Mouse (Mus musculus) lung, embryonic 15.5 days (tissue): ENCODE results near the gene Slc25a5. TPM values are rescaled to one million over a fixed set of nuclear protein-coding genes. Genes with fewer than 3 reads are reported as not detected.
A peak's percentile ranks its signal among the peaks of the same experiment; 100 is the strongest.
"Not testable (repeated sequence)": the region's sequence is repeated elsewhere in the genome, so short reads cannot be mapped to it uniquely, and the experiment has no call there.

Source experiments
- ATAC-seq: fragments of 200-750 bp; cut with Nextera tagmentation; 2 replicates; pipeline ENCODE4 v1.8.0; 2017; ENCODE audit warnings: moderate number of reproducible peaks, borderline replicate concordance; ENCODE audit not compliant: low FRiP score, low TSS enrichment; ENCODE audit errors: extremely low read depth
- H3K27ac ChIP-seq: fragments of 300-500 bp; sonication (generic); 2 replicates; pipeline ENCODE4 v1.5.1; 2015; ENCODE audit warnings: moderate library complexity, mild to moderate bottlenecking, inconsistent platforms
- H3K27me3 ChIP-seq: fragments of 300-500 bp; sonication (generic); 2 replicates; pipeline ENCODE4 v1.6.1; 2015; ENCODE audit warnings: inconsistent platforms
- H3K36me3 ChIP-seq: fragments of 300-500 bp; sonication (generic); 2 replicates; pipeline ENCODE4 v1.6.1; 2015; ENCODE audit warnings: inconsistent platforms
- H3K4me1 ChIP-seq: fragments of 300-500 bp; sonication (generic); 2 replicates; pipeline ENCODE4 v1.6.1; 2015; ENCODE audit warnings: inconsistent platforms
- H3K4me2 ChIP-seq: fragments of 300-500 bp; sonication (generic); 2 replicates; pipeline ENCODE4 v1.6.1; 2015; ENCODE audit warnings: inconsistent platforms, mild to moderate bottlenecking, moderate library complexity
- H3K4me3 ChIP-seq: fragments of 300-500 bp; sonication (generic); 2 replicates; pipeline ENCODE4 v1.5.1; 2015; ENCODE audit warnings: mild to moderate bottlenecking, inconsistent platforms
- H3K9ac ChIP-seq: fragments of 300-500 bp; sonication (generic); 2 replicates; pipeline ENCODE4 v1.6.1; 2015; ENCODE audit warnings: inconsistent platforms
- H3K9me3 ChIP-seq: fragments of 300-500 bp; sonication (generic); 2 replicates; pipeline ENCODE4 v1.6.1; 2016; ENCODE audit warnings: inconsistent platforms
- WGBS: fragments of 180-500 bp; shearing (Covaris S2); methylation state at CpG from one replicate; pipeline ENCODE4 v1.1.7; 2015; 5-methylcytosine and 5-hydroxymethylcytosine counted together
- polyA plus RNA-seq: library from polyadenylated mRNA; unstranded; fragments of >200 nt; fragmentation: Nextera tagmentation; extraction: Ambion mirVana; gene quantifications from 2 replicates; pipeline ENCODE4 v1.2.1, GENCODE M21; 2015

The Slc25a5 gene
- polyA plus RNA-seq, 1 experiment from 2014 or later = 645 TPM

DNA sequence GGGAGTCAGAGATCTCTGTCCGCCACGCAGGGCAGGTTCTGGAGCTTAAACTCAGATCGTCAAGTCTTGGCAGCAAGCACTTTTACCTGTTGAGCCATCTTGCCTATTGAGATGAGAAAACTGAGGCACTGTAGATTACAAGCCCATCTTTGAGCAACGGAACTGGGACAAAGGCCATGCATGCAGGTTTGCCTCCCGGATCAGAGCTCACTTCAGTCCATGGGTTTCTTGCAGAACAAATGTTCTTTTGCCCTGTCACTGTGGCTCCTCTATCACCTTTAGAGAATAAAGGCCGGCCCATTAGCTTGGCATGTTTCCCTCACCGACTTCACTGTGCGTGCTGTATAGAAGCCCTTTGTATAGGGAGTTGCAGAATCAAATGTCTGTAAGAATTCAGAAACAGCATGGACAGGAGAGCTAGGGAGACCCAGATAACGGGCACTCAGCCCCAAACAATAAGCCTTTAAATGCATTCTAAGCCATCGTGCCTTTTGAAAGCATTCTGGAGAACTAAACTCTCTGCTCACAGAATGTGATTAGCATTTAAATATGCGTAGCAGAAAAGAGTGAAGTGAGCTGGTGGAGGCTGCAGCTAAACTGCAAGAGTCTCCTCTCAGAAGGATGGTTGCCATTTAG lies 32.0 kb upstream of the Slc25a5 start:
- ATAC-seq = no peak
- Histone ChIP-seq H3K9ac (no peak overlapping the region), H3K27ac (no peak overlapping the region), H3K4me2 (no peak overlapping the region), H3K36me3 (no peaks in the 10 kb centered on the region), H3K27me3 (no peaks in the 10 kb centered on the region), H3K4me1 (no peaks in the 10 kb centered on the region), H3K9me3 (no peaks in the 10 kb centered on the region), H3K4me3 (no peak overlapping the region)
- WGBS = 56% methylated on average over 11 of the region's 11 CpGs

DNA sequence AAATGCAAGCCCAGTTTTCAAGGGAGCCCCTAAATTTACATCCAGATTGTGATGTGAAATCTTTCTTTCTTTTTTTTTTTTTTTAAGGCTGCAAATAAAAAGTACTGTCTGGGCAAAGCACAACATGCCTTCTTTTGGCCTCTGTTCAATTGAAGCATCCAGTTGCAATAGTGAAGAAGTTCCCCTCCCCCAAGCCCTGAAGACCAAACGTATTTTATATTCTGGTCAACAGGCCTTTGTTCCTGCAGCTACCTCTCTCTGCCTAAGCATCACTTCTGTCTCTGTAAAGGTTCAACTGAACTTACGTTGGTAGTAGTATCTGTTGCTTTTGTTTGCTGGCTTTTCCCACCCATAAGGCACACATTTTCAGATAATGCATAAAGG lies 31.5 kb upstream of the Slc25a5 start:
- Histone ChIP-seq H3K27ac (no peak overlapping the region), H3K4me2 (no peak overlapping the region), H3K9me3 (no peaks in the 10 kb centered on the region), H3K36me3 (no peaks in the 10 kb centered on the region), H3K4me1 (no peaks in the 10 kb centered on the region), H3K9ac (no peak overlapping the region), H3K27me3 (no peaks in the 10 kb centered on the region), H3K4me3 (no peak overlapping the region)
- no peak for ATAC-seq
- 26% methylated on average over 2 of the region's 2 CpGs for WGBS

GRCm38 (mm10) chrX:36767386-36767785 lies 28.1 kb upstream of the Slc25a5 start:
- no peak overlapping the region for H3K9ac ChIP-seq
- no peak overlapping the region for H3K27ac ChIP-seq
- H3K27me3 ChIP-seq = no peaks in the 10 kb centered on the region
- H3K4me3 ChIP-seq = no peak overlapping the region
- WGBS = 52% methylated on average over 5 of the region's 5 CpGs
- H3K36me3 ChIP-seq = no peaks in the 10 kb centered on the region
- no peak overlapping the region for H3K4me2 ChIP-seq
- H3K9me3 ChIP-seq = no peaks in the 10 kb centered on the region
- no peak for ATAC-seq
- H3K4me1 ChIP-seq = no peaks in the 10 kb centered on the region

DNA sequence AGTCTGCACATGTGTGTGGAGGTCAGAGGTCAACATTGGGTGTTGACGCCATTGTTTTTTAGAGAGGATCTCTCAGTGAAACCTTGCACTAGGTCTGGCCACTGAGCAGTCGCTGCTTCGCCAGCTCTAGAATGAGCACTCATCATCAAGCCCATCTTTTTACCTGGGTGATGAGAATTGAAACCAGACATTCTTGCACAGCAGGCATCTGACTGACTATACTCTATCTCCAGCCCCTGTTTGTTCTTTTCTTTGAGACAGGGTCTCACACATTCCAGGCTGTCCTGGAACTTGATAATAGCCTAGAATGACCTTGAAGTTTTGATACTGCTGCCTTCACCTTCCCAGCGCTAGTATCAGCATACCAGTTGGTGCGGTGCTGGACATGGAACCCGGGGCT lies 22.9 kb upstream of the Slc25a5 start:
- Histone ChIP-seq H3K4me3 (no peak overlapping the region), H3K9ac (no peak overlapping the region), H3K9me3 (no peaks in the 10 kb centered on the region), H3K4me1 (no peaks in the 10 kb centered on the region), H3K27ac (no peak overlapping the region), H3K27me3 (no peaks in the 10 kb centered on the region), H3K4me2 (no peak overlapping the region), H3K36me3 (no peaks in the 10 kb centered on the region)
- WGBS = 83% methylated on average over 6 of the region's 6 CpGs
- no peak for ATAC-seq

DNA sequence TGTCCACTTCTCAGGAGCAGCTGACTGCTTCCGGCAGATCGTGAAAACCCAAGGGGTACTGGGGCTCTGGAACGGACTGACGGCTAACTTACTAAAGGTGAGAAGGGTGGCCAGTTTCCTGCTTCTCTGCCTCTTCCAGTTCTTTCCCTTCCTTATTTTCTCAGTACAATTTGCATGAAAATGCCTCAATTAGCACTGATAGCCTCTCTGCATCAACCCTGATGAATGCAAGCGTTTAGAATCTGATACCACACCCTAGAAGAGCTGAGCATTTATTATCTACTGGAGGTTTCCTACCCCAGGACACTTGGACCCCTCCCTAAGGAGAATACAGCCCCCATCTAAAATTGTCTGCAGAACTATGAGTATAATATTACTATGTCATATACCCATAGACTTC lies 19.9 kb upstream of the Slc25a5 start:
- H3K9ac ChIP-seq = no peak overlapping the region
- 95% methylated on average over 5 of the region's 5 CpGs for WGBS
- H3K4me2 ChIP-seq = no peak overlapping the region
- no peak overlapping the region for H3K4me3 ChIP-seq
- H3K9me3 ChIP-seq = no peaks in the 10 kb centered on the region
- no peaks in the 10 kb centered on the region for H3K36me3 ChIP-seq
- no peaks in the 10 kb centered on the region for H3K27me3 ChIP-seq
- H3K4me1 ChIP-seq = no peaks in the 10 kb centered on the region
- no peak for ATAC-seq
- H3K27ac ChIP-seq = no peak overlapping the region

- WGBS = 75% methylated on average over 4 of the region's 4 CpGs
- no peak for ATAC-seq
- no peak overlapping the region for H3K4me2 ChIP-seq
- H3K27me3 ChIP-seq = no peaks in the 10 kb centered on the region
- no peak overlapping the region for H3K4me3 ChIP-seq
- no peak overlapping the region for H3K9ac ChIP-seq
- H3K36me3 ChIP-seq = no peaks in the 10 kb centered on the region
- H3K4me1 ChIP-seq = no peaks in the 10 kb centered on the region
- no peak overlapping the region for H3K27ac ChIP-seq
- no peaks in the 10 kb centered on the region for H3K9me3 ChIP-seq
Observed at GRCm38 (mm10) chrX:36777694-36778093, 17.8 kb upstream of the Slc25a5 start.

- Histone ChIP-seq H3K4me2 (no peak overlapping the region), H3K27ac (no peak overlapping the region), H3K4me1 (no peaks in the 10 kb centered on the region), H3K4me3 (no peak overlapping the region), H3K36me3 (no peaks in the 10 kb centered on the region), H3K27me3 (no peaks in the 10 kb centered on the region), H3K9ac (no peak overlapping the region), H3K9me3 (no peaks in the 10 kb centered on the region)
- WGBS = 49% methylated on average over 4 of the region's 4 CpGs
- ATAC-seq = no peak
Observed at GRCm38 (mm10) chrX:36789360-36789759, 6.1 kb upstream of the Slc25a5 start.

DNA sequence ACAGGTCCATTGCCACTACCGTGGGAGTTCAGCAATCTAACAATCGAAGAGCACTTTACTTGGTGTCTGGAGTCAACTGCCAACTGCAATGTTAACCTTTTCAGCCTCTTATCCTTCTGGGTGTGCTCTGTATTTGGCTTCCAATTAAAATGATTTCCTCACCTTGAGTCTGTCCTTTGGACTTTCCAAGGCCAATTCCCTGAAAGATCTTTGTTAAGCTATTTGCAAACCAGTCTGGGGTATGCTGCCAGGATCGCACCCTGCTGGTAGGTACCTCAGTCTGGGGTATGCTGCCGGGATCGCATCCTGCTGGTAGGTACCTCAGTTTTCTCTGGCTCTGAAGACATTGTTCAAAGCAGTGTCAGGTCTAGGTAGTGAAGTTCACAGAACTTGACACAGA lies 880 bp upstream of the Slc25a5 start:
- 67% methylated on average over 5 of the region's 5 CpGs for WGBS
- H3K27me3 ChIP-seq = no peaks in the 10 kb centered on the region
- no peak for ATAC-seq
- no peak overlapping the region for H3K27ac ChIP-seq
- H3K4me3 ChIP-seq = no peak overlapping the region
- no peak overlapping the region for H3K9ac ChIP-seq
- H3K9me3 ChIP-seq = no peaks in the 10 kb centered on the region
- no peaks in the 10 kb centered on the region for H3K4me1 ChIP-seq
- peaks cover 7% of the 10 kb centered on the region for H3K36me3 ChIP-seq
- H3K4me2 ChIP-seq = no peak overlapping the region

- peak; percentile 84 for ATAC-seq
- Histone ChIP-seq H3K27ac (peak overlapping the region; percentile 88), H3K4me2 (peak overlapping the region; percentile 61), H3K27me3 (no peaks in the 10 kb centered on the region), H3K4me3 (peak overlapping the region; percentile 62), H3K9ac (peak overlapping the region; percentile 60), H3K36me3 (peaks cover 7% of the 10 kb centered on the region), H3K4me1 (no peaks in the 10 kb centered on the region), H3K9me3 (no peaks in the 10 kb centered on the region)
- 8% methylated on average over 41 of the region's 41 CpGs for WGBS
Observed at GRCm38 (mm10) chrX:36796163-36796581, 721 bp downstream of the Slc25a5 start.

DNA sequence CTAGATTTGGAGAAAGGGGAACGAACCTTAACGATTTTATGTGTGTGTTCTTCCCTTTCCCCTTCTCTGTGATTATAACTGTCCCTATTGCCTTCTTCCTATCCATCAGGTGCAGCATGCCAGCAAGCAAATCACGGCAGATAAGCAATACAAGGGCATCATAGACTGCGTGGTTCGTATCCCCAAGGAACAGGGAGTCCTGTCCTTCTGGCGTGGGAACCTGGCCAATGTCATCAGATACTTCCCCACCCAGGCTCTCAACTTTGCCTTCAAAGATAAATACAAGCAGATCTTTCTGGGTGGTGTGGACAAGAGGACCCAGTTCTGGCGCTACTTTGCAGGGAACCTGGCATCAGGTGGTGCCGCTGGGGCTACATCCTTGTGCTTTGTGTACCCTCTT lies 1.3 kb downstream of the Slc25a5 start:
- H3K9me3 ChIP-seq, ATAC-seq, H3K4me1 ChIP-seq, H3K27me3 ChIP-seq, H3K36me3 ChIP-seq: not testable (repeated sequence)
- H3K27ac ChIP-seq = peak overlapping the region; percentile 88; the same call in 1 of the 2 replicates
- 47% methylated on average over 8 of the region's 8 CpGs for WGBS
- H3K4me3 ChIP-seq = peak overlapping the region; percentile 62
- peak overlapping the region; percentile 61 for H3K4me2 ChIP-seq
- peak overlapping the region; percentile 14; the same call in 1 of the 2 replicates for H3K9ac ChIP-seq

DNA sequence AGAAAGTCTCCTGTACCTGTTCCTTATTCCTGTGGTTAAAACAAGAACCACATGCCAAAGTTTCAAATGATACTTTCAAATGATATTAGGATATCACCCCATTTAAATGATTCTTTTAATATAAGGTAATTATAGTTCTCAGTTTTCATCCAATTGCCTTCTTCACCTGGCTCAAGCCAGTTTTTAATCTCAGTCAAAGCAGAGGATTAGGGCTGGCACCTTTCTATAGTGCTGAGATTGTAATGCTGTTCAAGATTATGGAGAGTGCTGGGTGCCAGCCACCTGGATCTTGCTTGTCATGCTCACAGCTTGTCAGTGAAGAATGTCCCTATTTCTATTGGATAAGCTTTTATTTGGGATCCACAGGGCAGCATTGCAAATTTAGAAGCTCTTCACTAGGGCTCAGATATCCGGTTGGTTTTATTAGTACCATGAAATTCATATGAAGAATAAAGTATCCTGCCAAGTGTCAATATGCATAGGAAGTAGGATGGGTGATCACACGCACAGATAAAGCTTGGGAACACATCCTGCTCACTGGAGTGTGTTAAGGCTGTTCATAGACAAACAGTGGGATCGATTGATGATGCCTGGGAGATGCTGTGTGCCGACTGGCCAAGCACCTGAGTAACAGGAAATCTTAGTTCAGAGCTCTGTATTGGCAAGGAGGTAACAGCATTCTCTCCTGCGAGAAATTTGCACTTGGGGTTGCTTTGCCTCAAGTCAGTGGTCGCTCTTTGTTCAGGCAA lies 3.9 kb downstream of the Slc25a5 start:
- WGBS = 33% methylated on average over 6 of the region's 6 CpGs
- no peaks in the 10 kb centered on the region for H3K9me3 ChIP-seq
- no peak overlapping the region for H3K4me3 ChIP-seq
- H3K27me3 ChIP-seq = no peaks in the 10 kb centered on the region
- no peak overlapping the region for H3K9ac ChIP-seq
- no peak overlapping the region for H3K27ac ChIP-seq
- peaks cover 7% of the 10 kb centered on the region for H3K36me3 ChIP-seq
- no peak overlapping the region for H3K4me2 ChIP-seq
- ATAC-seq = no peak
- H3K4me1 ChIP-seq = no peaks in the 10 kb centered on the region

GRCm38 (mm10) chrX:36803189-36803588 lies 7.7 kb downstream of the Slc25a5 start:
- Histone ChIP-seq H3K4me3 (no peak overlapping the region), H3K36me3 (peaks cover 3% of the 10 kb centered on the region), H3K4me1 (no peaks in the 10 kb centered on the region), H3K4me2 (no peak overlapping the region), H3K9me3 (no peaks in the 10 kb centered on the region), H3K27ac (no peak overlapping the region), H3K27me3 (no peaks in the 10 kb centered on the region), H3K9ac (no peak overlapping the region)
- WGBS = 72% methylated on average over 5 of the region's 5 CpGs
- ATAC-seq = no peak
